Mouse (Mus musculus) lung, postnatal 14 days (tissue): ENCODE results near the gene Slc9a3r2.
"Not testable (repeated sequence)": the region's sequence is repeated elsewhere in the genome, so short reads cannot be mapped to it uniquely, and the experiment has no call there.

Source experiments
- DNase-seq: peaks from one replicate; pipeline ENCODE4 v3.0.0; 2021

Gene Slc9a3r2

DNA sequence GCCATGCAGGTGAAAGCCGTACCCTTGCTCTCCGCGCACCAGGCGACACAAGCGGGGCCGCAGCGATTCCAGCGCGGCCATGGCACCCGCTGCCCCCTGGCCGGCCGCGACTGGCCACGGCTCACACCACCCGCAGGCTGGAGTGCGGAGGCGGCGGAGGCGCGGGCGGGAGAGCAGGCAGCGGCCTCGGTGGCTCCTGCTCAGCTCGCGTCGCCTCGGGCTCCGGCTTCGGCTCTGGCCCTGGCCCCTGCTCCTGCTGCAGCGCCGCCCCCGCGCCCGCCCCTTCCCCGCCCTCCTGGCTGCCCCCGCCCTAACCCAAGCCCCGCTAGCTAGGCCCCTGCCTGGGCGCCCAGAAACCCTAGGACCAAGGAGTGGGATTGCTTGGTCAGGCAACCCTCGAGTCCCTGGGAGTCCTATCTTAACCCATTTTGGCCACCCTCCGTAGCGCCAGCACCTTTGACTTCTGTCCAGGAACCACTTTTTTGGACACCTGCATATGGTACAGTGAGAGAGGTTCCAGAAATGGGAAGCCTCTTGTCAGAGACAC lies at the start of gene Slc9a3r2:
Gene Slc9a3r2, minus strand, starts transcription at position 258 of the 547 bp plus-strand sequence.
- peak; percentile 75 for DNase-seq

DNA sequence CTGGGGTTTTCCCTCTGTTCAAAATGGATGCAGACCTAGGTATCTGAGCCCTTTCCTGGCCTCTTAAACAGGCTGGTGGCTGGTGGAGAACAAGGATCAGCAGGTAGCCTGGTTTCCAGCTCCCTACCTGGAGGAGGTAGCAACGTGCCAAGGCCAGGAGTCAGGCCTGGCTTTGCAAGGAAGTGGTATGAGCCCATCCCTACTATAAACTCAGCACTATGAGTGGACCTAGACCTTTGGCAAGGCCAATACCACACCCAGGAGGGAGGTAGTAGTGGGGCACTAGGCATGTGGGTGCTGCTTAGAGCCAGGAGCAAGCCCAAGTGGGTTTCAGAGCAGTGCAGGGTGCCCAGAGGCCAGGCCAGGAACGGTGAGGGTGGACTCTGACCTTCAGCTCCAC lies 49.3 kb upstream of the Slc9a3r2 start:
- DNase-seq = no peak

DNA sequence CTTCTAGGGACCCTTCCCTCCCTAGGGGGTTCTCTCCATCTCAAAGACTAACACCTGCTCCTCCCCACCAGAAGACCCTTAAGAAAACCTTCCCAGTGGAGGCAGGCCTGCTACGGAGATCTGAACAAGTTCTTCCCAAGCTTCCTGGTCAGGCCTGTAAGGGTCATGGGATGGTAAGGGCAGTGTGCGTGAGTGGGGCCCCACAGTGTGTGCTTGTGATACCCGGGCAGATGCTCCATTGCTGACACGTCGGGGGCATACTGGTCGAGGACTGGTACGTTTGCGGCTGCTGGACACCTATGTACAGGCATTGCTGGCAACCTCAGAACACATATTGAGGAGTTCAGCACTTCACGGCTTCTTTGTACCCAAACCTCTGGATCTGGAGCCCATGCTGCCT lies 48.6 kb upstream of the Slc9a3r2 start:
- DNase-seq = no peak

DNA sequence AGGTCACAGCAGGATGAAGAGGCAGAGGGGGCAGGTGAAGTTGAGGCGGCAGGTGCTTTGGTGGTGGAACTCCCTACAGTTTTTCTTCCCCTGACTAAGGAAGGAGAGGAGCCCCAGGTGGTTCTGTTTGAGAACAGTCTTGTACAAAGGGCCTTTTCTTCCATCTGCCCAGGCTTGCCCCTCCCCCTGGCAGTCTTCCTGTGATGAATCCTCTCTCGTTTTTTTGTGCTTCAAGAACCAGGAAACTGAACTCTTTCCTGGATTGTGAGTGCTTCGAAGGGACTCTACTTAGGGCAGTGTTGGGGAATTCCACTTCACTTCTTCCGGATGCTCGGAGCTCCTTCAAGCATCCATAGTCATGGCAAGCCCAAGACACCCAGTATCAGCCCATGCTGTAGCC lies 47.9 kb upstream of the Slc9a3r2 start:
- no peak for DNase-seq

DNA sequence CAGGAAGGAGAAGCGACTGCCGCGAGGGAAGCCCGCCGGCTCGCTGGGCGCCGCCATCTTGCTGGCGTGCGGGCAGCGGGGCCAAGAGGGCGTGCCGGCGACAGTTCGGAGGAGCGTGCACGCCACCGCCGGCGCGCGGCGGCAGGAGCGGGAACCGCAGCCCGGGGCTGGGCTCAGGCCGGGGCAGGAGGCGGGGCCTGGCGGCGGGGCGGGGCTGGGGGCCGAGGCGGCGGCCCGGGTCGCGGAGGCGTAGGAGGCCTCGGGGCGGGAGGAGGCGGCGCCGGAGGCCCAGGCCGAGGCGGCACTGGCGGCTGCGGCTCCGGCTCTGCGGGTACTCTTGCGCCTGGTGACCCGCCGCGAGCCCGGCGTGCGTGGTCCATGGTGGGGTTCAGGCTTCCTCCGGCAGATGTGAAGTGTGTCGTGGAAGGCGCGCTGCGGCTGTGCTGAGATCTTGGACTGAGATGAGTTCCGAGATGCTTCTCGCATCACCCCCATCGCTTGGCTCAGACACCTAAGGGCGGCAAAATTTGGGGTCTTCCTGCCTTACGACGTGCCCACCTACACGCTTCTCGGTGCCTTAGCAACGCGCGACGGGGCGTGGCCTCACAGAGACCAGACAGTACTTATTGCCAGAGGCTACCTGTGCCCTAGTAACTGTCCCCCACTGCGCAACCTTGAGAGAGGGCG lies 46.0 kb upstream of the Slc9a3r2 start, which contains the start of the genes Gfer and Noxo1:
Gene Gfer, minus strand, starts transcription at position 146 of the 687 bp plus-strand sequence.
Gene Noxo1, plus strand, starts transcription at position 224 of the 687 bp plus-strand sequence.
- peak; percentile 89 for DNase-seq

DNA sequence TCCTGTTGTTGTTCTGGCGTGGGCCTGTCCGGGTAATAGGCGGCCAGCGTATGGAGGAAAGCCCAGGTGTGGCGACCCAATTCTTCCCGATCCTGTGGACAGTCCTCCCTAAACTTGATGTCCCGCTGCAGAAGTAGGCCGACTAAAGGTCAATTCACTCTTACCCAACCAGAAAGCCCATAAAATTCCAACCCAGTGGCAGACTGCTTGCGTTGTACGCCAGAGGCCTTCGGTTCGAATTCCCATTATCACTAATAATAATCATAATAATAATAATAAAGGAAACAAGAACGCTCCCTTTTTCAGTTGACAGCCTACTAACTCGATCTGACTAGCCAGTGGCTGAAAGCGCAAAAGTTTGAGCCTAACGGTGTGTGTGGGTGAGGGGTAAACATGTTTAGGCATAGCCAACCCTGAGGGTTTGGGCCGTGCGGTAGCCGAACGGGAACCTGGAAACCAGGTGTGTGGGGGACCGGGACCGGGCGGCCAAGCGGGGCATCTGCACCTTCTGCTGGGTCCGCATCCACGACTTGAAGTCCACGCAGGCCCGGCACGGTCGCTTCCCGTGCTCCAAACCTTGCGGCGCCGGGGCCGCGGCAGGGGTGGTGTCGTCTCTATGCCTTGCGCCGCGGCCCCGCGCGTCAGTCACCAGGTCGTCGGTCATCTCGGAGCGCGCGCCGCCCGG lies 45.3 kb upstream of the Slc9a3r2 start:
- no peak for DNase-seq

DNA sequence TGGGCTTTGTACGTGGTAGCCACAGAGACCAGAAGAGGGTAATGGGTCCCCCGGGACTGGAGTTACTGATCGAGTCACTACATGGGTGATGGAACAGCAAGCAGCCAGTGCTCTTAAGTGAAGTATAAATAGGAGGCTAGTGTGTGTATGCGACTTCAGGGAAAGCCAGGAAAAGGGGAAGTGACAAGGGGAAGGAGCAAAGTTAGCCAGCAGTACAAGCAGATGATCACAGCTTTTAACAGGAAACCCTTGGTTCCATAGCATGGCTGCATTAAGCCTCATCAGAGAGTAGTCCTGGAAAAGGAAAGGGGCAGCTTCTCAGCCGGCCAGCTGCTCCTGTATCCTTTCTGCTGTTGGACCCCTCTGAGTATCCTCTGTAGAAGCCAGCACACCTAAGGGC lies 42.3 kb upstream of the Slc9a3r2 start:
- no peak for DNase-seq

DNA sequence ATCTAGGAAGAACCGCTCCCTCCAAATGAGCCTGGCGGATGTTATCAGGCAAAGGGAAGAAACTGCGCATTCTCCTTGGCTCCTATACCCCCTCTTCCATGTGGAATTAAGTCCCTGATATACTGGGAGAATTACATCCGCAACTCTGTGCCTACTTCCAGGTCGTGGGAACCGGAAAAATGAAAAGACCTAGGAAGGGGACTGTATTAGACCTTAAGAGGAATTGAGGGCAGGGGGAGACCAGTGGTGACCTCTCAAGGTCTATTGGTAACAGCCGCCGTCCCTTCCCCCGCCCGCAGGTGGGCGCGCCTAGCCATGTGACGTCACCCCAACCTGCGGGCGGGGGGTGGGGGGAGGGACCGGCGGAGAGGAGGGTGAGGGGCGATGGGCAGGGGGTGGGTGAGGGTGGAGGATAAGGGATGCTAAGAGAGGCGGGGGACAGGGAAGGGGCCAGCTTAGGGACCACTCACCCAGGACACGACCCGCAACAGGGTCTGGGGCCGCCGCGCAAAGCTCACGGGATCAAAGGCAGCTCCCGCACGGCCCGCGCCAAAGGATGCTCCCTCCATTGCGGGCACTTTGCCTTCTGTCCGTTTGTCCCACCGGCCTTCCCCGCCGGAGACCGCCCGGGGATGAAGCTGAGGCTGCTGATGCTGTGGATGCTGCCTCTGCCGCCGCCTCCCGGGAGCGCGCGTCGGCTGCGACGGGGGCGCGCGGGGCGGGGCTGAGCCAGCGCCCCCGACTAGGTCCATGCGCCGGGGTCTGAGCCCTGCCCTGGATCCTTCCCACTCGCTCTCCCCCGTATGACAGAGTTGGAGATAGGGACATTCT lies 39.3 kb upstream of the Slc9a3r2 start, which contains the start of gene Syngr3:
Gene Syngr3, minus strand, starts transcription at position 705 of the 831 bp plus-strand sequence.
- no peak for DNase-seq

DNA sequence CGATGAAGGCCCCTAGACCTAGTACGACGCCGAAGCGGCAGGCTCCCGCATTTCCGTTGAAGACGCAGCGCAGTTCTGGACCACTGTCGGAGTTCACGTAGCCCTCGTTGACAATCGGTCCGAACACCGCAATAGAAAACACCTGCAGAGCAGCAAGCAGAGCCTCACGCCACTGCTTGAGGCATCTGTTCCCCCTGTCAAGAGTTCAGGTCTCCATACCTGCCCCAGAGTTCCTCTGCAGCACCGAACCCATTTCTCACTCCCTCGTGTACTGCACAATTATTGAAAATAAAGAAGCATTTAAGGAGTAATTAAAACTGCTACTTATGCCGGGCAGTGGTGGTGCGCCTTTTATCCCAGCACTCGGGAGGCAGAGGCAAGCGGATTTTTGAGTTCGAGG lies 37.5 kb upstream of the Slc9a3r2 start:
- DNase-seq = no peak

DNA sequence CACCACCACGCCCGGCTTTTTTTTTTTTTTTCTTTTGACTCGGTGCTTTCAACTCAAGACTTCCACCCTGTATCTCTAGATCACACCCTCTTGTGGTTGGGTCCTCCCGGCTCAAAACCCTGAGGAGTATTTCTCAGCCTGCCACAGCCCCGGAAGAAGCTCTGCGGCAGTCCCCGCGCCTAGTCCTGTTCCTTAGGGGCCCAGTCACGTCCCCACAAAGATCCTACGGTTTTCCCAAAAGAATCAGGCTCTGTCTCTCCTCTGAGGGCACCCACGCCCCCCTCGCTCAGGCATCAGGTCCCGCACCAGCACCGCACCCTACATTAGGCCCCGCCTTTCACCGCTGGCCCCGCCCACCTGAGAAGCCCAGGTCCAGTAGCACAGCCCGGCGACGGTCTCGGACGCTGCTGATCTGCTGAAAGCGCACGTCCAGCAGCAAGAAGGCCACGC lies 37.0 kb upstream of the Slc9a3r2 start:
- DNase-seq = peak; percentile 64

DNA sequence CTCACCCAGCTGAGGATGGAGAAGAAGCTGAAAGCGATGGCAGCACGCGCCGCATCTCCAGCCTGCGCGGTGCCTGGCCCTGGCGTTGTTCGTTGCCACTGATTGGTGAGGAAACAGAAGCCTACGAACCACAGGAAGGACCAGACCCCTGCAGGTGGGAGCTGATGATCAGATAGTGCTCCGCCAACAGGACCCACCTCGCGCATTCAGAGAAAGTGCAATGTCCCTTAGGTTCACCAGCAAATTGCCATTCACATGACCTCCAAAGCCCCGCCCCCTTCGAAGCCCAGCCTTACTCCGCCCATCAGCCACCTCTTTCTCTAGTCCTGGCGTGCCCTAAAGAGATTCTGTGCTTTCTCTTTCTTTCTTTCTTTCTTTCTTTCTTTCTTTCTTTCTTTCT lies 36.4 kb upstream of the Slc9a3r2 start:
- peak; percentile 49 for DNase-seq

DNA sequence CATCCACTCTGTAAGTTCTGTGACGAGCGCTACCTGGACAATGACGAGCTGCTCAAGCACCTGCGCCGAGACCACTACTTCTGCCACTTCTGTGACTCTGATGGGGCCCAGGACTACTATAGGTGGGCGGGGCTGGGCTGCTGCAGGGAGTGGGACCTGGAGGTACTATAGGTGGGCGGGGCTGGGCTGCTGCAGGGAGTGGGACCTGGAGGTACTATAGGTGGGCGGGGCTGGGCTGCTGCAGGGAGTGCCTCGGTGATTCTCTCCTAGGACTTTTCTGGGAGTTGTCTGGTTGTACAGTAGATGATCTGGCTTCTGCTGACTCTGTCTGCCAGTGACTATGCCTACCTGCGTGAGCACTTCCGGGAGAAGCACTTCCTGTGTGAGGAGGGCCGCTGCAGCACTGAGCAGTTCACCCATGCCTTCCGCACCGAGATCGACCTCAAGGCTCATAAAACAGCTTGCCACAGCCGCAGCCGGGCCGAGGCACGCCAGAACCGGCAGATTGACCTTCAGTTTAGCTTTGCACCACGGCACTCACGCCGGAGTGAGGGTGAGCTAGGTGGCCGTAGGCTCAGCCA lies 27.5 kb upstream of the Slc9a3r2 start:
- no peak for DNase-seq

DNA sequence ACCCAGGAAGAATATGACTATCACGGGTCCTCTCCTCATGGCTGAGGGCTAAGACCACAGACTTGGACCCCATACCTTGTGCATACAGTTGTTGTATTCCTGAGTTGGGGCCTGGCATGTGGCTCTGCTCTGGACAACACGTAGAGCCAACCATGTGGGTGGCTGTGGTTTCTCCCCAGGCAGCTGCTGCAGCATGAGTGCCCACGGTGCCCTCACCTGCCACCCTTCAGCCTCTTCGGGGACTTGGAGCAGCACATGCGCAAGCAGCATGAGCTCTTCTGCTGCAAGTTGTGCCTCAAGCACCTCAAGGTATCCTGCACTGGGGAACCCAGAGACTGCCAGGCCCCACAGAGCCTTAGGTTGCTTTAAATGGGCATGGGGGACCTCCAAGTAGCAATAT lies 26.8 kb upstream of the Slc9a3r2 start:
- DNase-seq = no peak

DNA sequence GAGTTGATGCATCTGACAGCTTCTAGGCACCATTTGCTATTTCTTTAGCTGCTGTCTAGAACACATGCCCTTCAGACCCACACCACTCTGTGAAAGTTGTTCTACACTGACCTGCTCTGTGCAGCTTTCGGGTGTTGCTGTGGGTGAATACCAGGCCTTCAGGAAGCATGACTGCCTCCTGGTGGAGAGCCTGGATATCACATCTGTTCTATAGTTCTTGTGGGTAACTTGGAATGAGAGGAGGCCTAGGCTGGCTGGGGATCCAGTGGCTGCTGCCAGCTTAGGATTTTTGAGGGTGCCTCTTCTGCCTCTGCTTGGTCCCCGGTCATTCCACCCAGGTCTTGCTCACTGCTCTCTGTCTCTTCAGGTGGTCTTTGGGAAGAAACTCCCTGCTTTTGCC lies 26.1 kb upstream of the Slc9a3r2 start:
- DNase-seq = peak; percentile 81

DNA sequence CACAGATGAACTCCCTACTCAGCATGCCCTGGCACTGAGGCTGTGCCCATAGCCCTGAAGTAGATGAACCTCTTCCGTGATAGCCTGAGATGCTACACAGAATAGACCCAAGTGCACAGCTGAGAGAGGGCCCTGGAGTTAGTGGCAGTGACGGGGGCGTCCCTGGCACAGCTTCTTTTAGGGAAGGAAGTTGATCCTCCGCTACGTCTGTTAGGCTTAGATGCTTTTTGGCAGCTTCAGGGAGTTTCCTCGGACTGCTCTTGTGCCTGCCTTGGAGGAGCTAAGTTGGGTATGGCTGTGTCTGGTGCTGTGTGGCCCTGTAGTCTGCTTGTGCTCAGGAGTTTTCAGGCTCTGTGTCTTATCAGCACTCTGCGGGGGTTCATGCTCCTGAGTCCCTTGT lies 24.1 kb upstream of the Slc9a3r2 start:
- DNase-seq = no peak

DNA sequence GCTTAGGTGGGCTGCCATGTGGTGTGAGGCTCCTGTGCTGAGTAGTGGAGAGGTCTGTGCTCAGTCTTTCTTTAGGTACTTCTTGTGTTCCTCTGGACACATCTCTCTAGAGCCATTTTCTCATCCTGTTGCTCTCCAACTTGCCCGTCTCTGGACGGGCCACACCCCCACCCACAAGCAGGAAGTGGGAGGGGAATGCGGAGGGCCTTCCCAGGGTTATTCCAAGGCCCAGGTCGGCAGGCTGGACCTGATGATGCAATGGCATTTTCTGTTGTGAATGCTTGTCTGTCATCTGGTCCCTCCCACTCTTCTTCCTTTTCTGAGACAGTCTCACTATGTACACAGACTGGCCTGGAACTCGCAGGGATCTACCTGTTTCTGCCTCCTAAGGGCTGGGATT lies 22.0 kb upstream of the Slc9a3r2 start:
- peak; percentile 63 for DNase-seq

DNA sequence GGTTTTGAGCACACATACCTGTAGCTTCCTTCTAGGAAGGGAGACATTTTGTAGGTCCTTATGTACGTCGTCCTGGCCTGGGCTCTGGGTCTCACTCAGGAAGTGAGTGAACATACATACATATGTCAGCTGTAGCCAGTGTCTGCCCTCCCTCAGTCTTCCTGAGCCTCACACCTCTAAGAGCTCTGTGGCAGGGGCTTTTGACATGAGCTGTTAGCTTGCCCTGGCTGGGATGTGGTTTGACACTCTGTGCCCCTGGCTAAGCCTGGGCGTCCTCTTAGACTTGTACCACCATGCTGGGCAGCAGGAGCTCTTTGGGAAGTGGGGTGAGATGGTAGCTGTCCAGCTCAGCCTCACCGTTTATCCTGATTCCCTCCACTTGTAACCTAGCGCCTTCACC lies 21.2 kb upstream of the Slc9a3r2 start:
- no peak for DNase-seq

DNA sequence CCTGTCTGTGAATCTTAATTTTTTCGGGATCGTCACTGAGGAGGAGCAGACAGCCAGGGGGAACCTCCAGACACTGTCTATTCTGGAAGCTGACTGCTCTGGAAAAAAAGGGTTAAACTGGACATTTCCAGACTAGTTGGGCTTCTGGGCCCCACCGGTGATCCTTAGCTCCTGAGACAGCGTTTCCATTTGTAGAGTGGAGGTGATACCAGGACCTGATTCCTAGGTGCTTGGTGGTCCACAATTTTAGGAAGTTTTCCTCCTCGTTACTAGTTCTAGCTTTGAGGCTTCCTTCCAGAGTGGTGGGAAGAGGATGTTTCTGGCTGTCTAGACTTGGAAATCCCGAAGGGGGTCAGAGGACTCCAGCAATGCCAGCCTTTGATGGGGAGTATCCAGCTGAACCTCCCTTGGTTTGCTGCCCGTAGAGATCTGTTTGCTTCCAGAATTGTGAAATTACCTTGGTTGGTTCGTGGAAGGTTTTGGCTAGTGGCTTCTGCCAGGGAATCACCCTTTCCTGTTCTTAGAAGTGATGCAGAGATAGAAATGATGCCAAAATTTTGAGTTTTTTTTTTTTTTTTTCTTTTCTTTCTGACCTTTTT lies 20.2 kb upstream of the Slc9a3r2 start:
- no peak for DNase-seq

DNA sequence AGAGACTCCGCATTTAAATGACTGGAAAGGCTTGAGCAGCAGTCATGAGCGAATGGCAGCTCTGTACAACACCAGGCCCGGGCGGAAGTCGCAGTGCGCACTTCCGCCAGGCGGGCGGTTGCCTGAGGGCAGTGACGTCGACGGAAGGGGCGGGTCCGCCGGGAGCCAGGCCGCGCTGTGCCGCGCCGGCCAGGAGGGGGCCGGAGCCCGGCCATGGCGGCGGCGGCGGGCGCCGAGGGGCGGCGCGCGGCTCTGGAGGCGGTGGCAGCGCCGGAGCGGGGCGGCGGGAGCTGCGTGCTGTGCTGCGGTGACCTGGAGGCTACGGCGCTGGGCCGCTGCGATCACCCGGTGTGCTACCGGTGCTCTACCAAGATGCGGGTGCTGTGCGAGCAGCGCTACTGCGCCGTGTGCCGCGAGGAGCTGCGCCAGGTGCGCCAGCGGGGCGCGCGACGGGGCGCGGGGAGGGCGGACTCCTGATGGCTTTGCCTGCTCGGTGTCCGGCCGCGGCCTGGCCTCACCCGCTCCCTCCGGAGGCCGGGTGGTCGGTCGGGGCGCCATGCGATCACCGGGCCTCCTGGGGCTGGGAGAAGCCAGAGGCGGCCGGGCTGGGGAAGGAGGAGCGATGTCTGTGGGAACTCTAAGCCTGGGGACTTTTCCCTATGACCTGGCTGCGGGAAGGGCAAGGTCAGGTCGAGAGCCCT lies 19.6 kb upstream of the Slc9a3r2 start, which contains the start of gene Zfp598:
Gene Zfp598, plus strand, starts transcription at position 143 of the 701 bp plus-strand sequence.
- DNase-seq = peak; percentile 98

DNA sequence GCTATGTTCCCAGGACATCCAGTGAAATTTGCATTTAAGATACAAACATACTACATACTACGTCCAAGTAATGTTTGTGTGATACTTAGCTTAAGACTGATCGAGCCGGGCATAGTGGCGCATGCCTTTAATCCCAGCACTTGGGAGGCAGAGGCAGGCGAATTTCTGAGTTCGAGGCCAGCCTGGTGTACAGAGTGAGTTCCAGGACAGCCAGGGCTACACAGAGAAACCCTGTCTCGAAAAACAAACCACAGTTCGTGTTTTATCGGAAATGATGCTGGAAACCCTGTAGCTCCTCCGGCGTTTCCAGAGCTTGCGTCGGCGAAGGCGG lies 19.1 kb upstream of the Slc9a3r2 start:
- not testable (repeated sequence) for DNase-seq

DNA sequence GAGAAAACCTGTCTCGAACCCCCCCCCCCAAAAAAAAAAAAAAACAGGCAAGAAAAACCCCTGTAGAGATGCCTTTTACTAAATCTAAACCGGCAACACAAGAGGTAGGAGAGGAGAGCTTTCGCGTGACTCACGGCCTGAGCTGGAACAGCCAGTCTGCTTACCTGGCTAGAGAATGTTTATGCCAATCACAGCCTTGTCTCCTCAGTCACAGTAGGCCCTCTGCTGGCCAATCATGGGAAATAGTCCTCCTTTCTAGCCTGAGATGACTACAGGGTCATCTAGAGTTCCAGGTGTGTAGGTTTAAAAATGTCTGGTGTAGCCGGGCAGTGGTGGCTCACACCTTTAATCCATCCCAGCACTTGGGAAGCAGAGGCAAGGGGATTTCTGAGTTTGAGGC lies 17.3 kb upstream of the Slc9a3r2 start:
- peak; percentile 82 for DNase-seq

DNA sequence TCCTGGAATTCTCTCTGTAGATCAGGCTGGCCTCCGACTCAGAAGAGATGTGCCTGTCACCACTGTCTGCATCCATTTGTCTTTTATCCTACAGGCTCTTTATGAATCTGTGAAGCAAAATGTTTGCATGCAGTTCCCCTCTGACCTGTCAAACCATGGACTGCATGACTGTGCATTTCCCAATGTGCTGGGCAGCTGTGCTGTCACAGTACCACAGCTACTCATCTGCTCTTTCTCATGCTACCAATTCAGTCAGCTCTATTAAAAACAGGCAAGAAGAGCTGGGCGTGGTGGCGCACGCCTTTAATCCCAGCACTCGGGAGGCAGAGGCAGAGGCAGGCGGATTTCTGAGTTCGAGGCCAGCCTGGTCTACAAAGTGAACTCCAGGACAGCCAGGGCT lies 16.9 kb upstream of the Slc9a3r2 start:
- not testable (repeated sequence) for DNase-seq
